Mouse (Mus musculus) neural tube, embryonic 14.5 days (tissue): ENCODE results near the gene Rhog. TPM values are rescaled to one million over a fixed set of nuclear protein-coding genes. Genes with fewer than 3 reads are reported as not detected.
A peak's percentile ranks its signal among the peaks of the same experiment; 100 is the strongest.

Source experiments
- ATAC-seq: fragments of 200-750 bp; cut with Nextera tagmentation; 2 replicates; pipeline ENCODE4 v1.8.0; 2017; ENCODE audit warnings: low read depth, mild to moderate bottlenecking, moderate TSS enrichment, moderate library complexity
- H3K27ac ChIP-seq: fragments of 300-500 bp; sonication (generic); 2 replicates; pipeline ENCODE4 v1.5.1; 2014; ENCODE audit warnings: low read depth, mild to moderate bottlenecking, control low read depth, low read length, moderate library complexity, mixed read lengths
- H3K27me3 ChIP-seq: fragments of 300-500 bp; sonication (generic); 2 replicates; pipeline ENCODE4 v1.6.1; 2014; ENCODE audit warnings: low read length; ENCODE audit not compliant: control insufficient read depth, insufficient read depth
- H3K36me3 ChIP-seq: fragments of 300-500 bp; sonication (generic); 2 replicates; pipeline ENCODE4 v1.6.1; 2014; ENCODE audit warnings: low read length, mixed read lengths; ENCODE audit not compliant: control insufficient read depth, insufficient read depth
- H3K4me1 ChIP-seq: fragments of 300-500 bp; sonication (generic); 2 replicates; pipeline ENCODE4 v1.6.1; 2014; ENCODE audit warnings: low read length; ENCODE audit not compliant: control insufficient read depth, insufficient read depth
- H3K4me2 ChIP-seq: fragments of 300-500 bp; sonication (generic); 2 replicates; pipeline ENCODE4 v1.6.1; 2014; ENCODE audit warnings: mild to moderate bottlenecking, low read depth, low read length, control low read depth
- H3K4me3 ChIP-seq: fragments of 300-500 bp; sonication (generic); 2 replicates; pipeline ENCODE4 v1.5.1; 2014; ENCODE audit warnings: low read depth, low read length, control low read depth, mixed read lengths
- H3K9ac ChIP-seq: fragments of 300-500 bp; sonication (generic); replicated peaks from 2 replicates; pipeline ENCODE4 v1.6.1; 2014; ENCODE audit warnings: low read depth, mild to moderate bottlenecking, control low read depth, low read length, mixed read lengths
- H3K9me3 ChIP-seq: fragments of 300-500 bp; sonication (generic); 2 replicates; pipeline ENCODE4 v1.6.1; 2016; ENCODE audit warnings: low read length; ENCODE audit not compliant: control insufficient read depth
- WGBS: fragments of 180-500 bp; shearing (Covaris S2); extraction: QIAGEN DNeasy Blood & Tissue Kit; methylation state at CpG from one replicate; pipeline ENCODE4 v1.1.7; 2014; 5-methylcytosine and 5-hydroxymethylcytosine counted together
- polyA plus RNA-seq: library from polyadenylated mRNA; unstranded; fragments of >200 nt; fragmentation: Nextera tagmentation; extraction: Ambion mirVana; gene quantifications from 2 replicates; pipeline ENCODE4 v1.2.1, GENCODE M21; 2014

Gene Rhog
- polyA plus RNA-seq, 1 experiment from 2014 or later = 11.4 TPM

DNA sequence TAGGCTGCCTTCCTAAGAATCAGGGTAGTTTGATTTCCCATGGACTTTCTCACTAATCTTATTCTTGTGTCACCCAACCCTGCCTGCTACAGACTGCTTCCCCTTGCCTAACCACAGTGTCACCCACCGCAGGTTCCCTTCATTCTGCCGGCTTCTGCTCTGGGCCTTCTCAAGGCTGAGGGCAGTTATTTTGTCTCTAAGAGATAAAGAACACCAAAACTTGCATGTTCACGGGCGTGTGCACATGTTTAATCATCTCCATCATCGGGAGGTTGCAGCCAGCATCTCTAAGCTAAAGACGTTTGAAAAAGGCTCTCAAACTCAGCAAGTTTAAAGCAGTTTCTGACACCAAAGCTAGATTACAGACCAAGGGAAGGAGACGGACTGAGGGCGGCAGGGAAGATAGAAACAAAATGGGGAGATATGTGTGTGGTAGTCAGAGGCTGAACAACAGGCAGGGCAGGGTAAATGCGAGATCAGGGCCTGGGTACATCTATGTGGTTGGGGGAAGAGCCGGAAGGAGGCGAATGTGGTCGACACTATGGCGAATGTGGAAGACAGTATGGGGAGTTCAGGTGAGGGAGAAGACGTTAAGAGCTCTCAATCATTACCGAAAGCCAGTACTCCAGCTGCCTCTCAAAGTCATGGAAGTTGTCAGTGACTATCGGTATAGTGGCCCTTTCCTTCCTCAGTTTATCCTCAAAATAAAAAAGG is 7.0 kb downstream of the Rhog start:
- peak overlapping the region; percentile 92 for H3K4me2 ChIP-seq
- 32% methylated on average over 16 of the region's 16 CpGs for WGBS
- peaks cover 11% of the 10 kb centered on the region for H3K4me1 ChIP-seq
- H3K4me3 ChIP-seq = peak overlapping the region; percentile 71
- H3K27ac ChIP-seq = no peak overlapping the region
- H3K9ac ChIP-seq = no peak overlapping the region; the same call in 1 of the 2 replicates
- no peaks in the 10 kb centered on the region for H3K27me3 ChIP-seq
- no peaks in the 10 kb centered on the region for H3K36me3 ChIP-seq
- H3K9me3 ChIP-seq = no peaks in the 10 kb centered on the region
- ATAC-seq = no peak

DNA sequence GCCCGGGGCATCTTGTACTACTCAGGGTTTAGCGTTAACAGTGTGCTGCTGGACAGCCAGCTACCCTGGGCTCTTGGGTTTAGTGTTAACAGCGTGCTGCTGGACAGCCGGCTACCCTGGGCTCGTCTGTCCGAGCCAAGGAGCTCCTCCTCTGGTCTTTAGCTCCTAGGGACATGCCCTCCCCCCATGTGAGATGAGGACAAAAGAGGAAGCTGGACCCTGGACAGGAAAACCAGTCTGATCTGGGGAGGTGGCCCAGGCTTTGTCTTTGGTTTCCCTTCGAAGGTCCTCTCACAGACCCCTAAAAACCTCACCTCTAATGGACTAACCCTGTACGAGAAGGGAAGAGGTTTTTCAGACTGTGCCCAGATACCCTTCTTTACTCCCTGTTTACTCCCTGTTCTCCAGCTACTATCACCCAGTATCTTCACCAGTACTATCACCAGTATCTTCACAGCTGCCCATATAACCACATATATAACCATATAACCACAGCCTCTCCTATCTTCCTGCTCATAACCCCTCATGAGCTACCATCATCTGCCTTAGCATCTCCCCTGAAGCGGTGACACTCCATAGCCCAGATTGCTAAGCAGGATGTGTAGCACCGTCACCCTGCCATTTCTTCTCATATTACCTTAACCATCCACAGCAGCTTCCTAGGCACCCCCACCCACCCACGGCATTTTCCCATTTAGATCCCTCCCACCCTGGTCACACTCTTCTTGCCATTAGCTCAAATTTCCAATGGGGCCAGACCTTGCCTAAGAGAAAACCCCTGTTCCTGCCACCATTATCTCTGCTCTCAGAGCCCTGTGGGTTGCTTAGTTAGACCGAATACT is 8.7 kb downstream of the Rhog start:
- Histone ChIP-seq H3K4me2 (peak overlapping the region; percentile 9; the same call in 1 of the 2 replicates), H3K27ac (no peak overlapping the region), H3K4me3 (no peak overlapping the region), H3K9ac (no peak overlapping the region), H3K9me3 (no peaks in the 10 kb centered on the region), H3K36me3 (no peaks in the 10 kb centered on the region), H3K4me1 (peaks cover 11% of the 10 kb centered on the region), H3K27me3 (no peaks in the 10 kb centered on the region)
- WGBS = 70% methylated on average over 12 of the region's 12 CpGs
- no peak for ATAC-seq

DNA sequence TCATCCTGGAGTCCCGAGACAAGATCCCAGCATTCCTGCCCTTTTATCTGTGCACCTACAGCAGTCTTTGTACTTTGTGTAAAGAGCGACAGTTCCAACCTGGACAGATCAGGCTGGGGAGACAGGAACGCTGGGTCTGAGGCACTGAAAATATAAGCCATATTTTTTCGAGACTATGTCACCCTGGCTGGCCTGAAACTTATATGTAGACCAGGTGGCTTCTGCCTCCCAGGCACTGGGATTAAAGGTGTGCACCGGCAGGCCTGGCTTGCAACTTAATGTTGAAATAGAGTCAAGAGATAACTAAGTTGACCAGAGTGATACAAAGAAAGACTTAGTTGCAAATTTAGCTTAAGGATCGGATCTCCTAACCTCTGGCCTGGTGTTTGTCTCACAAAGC is 9.6 kb downstream of the Rhog start:
- H3K4me3 ChIP-seq = no peak overlapping the region
- H3K4me1 ChIP-seq = peaks cover 9% of the 10 kb centered on the region
- no peak overlapping the region for H3K9ac ChIP-seq
- no peaks in the 10 kb centered on the region for H3K36me3 ChIP-seq
- H3K27ac ChIP-seq = no peak overlapping the region
- no peak overlapping the region for H3K4me2 ChIP-seq
- H3K9me3 ChIP-seq = no peaks in the 10 kb centered on the region
- ATAC-seq = no peak
- H3K27me3 ChIP-seq = no peaks in the 10 kb centered on the region
- WGBS = 70% methylated on average over 6 of the region's 6 CpGs

DNA sequence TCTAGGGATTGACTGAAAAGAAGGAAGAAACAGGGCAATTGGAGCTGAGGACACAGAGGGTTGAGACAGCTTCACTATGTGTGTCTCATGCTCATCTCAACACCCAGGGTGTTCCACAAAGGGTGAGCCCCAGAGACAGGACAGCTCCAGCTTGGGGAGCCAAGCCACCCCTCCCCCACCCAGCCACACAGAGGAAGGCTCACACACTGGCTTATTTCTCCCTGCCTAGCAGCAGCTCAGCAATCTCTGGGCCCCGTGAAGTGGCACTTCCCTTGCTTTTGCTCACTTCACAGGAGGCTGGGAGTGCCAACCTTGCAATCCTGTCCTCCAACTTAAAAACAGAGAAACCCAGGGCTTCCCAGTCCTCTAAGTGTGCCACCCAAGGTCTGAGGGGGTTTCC is 10.1 kb downstream of the Rhog start:
- Histone ChIP-seq H3K27me3 (no peaks in the 10 kb centered on the region), H3K4me3 (no peak overlapping the region), H3K27ac (no peak overlapping the region), H3K36me3 (no peaks in the 10 kb centered on the region), H3K4me1 (0 out of 2 replicates have a peak, but pooled peaks cover 6% of the 10 kb centered on the region), H3K9ac (no peak overlapping the region), H3K9me3 (no peaks in the 10 kb centered on the region), H3K4me2 (no peak overlapping the region)
- ATAC-seq = no peak
- 18% methylated on average over 1 of the region's 1 CpGs for WGBS

DNA sequence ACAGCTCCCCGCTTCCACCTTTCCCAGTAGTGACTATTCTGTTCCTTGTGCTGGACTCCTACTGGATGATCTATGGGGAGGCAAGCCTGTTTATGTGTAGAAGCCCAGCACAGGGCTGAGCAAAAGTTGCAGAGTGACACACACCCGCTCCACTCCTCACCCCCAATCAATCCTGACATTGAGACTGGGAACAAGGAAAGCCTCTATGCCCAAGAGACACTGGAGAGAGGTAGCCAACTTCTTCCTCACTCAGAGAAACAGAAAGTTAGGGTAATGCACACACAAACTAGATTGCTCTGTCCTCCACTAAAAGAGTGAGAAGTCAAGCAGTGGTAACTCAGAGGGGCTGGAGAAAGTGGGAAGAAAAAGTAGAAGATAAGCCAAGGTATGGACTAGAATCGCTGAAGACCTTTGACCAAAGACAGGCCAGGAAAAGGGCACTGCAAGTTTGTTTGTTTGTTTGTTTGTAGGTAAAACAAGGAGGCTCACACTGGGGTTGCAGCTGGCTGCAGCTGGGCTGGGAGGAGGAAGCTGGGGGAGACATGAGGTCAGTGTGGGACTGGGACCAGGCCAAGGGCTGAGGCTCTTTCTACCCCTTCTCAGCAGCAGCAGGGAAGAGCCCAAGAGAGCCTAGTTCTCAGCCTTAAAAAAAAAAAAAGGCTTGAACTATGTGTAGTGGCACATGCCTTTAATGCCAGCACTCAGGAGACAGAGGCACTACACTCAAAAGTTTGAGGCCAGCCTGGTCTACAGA is 10.9 kb downstream of the Rhog start:
- 88% methylated on average over 3 of the region's 3 CpGs for WGBS

DNA sequence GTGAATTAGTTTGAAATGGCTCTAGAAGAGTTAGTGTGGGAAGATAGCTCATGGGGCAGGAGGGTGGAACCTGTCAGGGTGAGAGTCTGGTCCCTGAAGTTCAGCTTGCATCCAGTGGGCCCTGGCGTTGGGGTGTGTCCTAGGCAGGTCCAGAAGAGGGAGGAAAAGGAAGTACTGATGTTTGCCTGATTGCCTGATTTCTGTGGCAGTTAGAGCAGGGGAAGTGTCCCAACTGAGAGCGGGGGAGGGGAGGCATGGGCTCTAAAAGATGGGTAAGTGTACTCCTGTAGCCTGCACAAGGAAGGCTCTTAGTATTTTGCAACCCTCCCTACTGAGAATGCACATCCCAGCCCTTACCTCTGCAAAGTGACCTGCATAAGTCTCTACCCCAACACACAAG is 12.0 kb downstream of the Rhog start:
- H3K27me3 ChIP-seq = no peaks in the 10 kb centered on the region
- 0 out of 2 replicates have a peak, but pooled peaks cover 6% of the 10 kb centered on the region for H3K36me3 ChIP-seq
- no peak overlapping the region for H3K27ac ChIP-seq
- no peak overlapping the region for H3K4me2 ChIP-seq
- no peaks in the 10 kb centered on the region for H3K9me3 ChIP-seq
- H3K4me1 ChIP-seq = 0 out of 2 replicates have a peak, but pooled peaks cover 4% of the 10 kb centered on the region
- 85% methylated on average over 2 of the region's 2 CpGs for WGBS
- no peak overlapping the region for H3K4me3 ChIP-seq
- H3K9ac ChIP-seq = no peak overlapping the region
- no peak for ATAC-seq

More for the DNA sequence above, 10.9 kb downstream of the Rhog start:
- no peak overlapping the region for H3K9ac ChIP-seq
- 0 out of 2 replicates have a peak, but pooled peaks cover 6% of the 10 kb centered on the region for H3K4me1 ChIP-seq
- H3K4me2 ChIP-seq = no peak overlapping the region
- H3K36me3 ChIP-seq = 0 out of 2 replicates have a peak, but pooled peaks cover 3% of the 10 kb centered on the region
- no peak overlapping the region for H3K4me3 ChIP-seq
- no peak for ATAC-seq
- no peaks in the 10 kb centered on the region for H3K9me3 ChIP-seq
- H3K27me3 ChIP-seq = no peaks in the 10 kb centered on the region
- no peak overlapping the region for H3K27ac ChIP-seq

DNA sequence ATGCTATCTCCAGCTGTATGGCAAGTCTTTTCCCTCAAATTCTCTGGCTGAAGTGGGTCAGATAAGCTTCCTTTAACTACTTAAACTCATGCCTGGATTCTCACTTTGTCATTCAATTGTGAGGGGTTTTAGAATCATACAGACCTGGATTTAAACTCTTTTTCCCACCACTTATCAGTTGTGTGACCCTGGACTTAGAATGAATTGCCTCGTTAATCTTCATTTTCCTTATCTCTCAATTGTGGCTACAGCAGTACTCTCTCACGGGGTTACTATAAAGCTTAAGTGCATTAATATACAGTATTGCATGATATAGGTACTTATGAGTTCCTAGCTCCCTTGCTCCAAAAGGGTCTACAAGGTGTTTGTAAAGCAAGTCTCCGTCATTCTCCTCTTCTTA is 12.9 kb downstream of the Rhog start:
- Histone ChIP-seq H3K36me3 (0 out of 2 replicates have a peak, but pooled peaks cover 6% of the 10 kb centered on the region), H3K9me3 (no peaks in the 10 kb centered on the region), H3K27ac (no peak overlapping the region), H3K4me1 (no peaks in the 10 kb centered on the region), H3K4me3 (no peak overlapping the region), H3K27me3 (no peaks in the 10 kb centered on the region), H3K9ac (no peak overlapping the region), H3K4me2 (no peak overlapping the region)
- WGBS = 90% methylated on average over 3 of the region's 3 CpGs
- no peak for ATAC-seq

DNA sequence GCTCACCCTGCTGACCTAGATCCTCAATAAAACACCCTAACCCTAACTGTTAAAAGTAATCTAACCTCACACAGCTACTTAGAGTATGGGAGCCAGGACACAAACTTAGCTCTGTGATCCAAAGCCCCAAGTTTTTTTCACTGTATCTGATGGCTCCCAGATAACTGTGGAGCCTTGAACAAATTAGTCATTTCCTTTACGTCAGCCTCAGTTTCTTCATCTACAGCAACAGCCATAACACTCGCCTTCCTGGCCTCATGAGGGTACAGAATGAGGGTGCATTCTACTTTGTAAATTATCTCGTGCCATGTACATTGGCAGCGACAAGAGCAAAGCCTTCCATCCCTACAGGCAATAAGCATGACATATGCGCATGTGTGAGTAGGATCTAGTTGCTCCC is 13.5 kb downstream of the Rhog start:
- Histone ChIP-seq H3K9me3 (no peaks in the 10 kb centered on the region), H3K4me3 (no peak overlapping the region), H3K4me1 (no peaks in the 10 kb centered on the region), H3K27ac (no peak overlapping the region), H3K9ac (no peak overlapping the region), H3K4me2 (no peak overlapping the region), H3K27me3 (no peaks in the 10 kb centered on the region), H3K36me3 (0 out of 2 replicates have a peak, but pooled peaks cover 6% of the 10 kb centered on the region)
- no peak for ATAC-seq
- 93% methylated on average over 5 of the region's 5 CpGs for WGBS
